Mouse (Mus musculus): ENCODE data around the gene Olfr1475.
"Not testable (repeated sequence)": the region's sequence is repeated elsewhere in the genome, so short reads cannot be mapped to it uniquely, and the experiment has no call there.

Olfr1475 gene

GRCm38 (mm10) chr19:13480096-13480495 is at the start of gene Olfr1475:
Gene Olfr1475, minus strand, starts transcription at chr19:13480196.
- no peak for DNase-seq

GRCm38 (mm10) chr19:13527613-13528012 is 47.6 kb upstream of the Olfr1475 start, which contains the start of gene Olfr1480:
Gene Olfr1480, plus strand, starts transcription at chr19:13527913.
- DNase-seq: no peak

- DNase-seq: no peak
Measured at GRCm38 (mm10) chr19:13500246-13500645, 20.2 kb upstream of the Olfr1475 start, which contains the start of gene Olfr1477. Gene Olfr1477, plus strand, starts transcription at chr19:13500546.

DNA sequence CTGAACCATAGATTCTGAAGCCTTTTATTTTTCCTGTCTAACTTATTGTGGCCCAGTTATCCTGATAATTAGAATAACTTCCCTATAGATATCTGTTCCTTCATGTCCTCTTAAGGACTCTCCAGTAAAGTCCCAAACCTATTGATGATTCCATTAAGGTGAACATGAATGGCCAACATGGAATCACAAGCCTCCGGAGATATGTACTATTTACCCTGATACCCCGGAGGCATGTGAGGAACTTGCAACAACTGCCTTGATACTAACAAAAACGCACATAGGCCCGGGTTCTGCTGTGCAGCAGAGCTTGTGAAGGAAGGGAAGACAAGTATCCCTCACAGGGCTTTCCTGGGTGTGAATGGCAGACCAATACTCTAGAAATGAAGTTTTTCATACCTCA is 10.7 kb downstream of the Olfr1475 start, which contains the start of gene Olfr1474:
Gene Olfr1474, plus strand, starts transcription at position 301 of the 400 bp plus-strand sequence.
- not testable (repeated sequence) for DNase-seq

- no peak for DNase-seq
Measured at GRCm38 (mm10) chr19:13455986-13456385, 24.0 kb downstream of the Olfr1475 start, which contains the start of gene Olfr1472. Gene Olfr1472, minus strand, starts transcription at chr19:13456086.

DNA sequence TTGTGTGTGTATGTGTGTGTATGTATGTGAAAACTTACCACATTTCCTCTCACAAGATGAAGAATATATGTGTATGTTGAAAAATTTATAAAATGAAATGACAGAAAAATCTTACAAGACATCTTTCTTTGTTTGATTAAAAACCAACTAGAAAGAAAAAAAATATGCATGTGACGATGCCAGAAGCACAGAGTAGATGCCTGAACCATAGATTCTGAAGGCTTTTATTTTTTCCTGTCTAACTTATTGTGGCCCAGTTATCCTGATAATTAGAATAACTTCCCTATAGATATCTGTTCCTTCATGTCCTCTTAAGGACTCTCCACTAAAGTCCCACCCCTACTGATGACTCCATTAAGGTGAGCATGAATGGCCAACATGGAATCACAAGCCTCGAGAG is 36.9 kb downstream of the Olfr1475 start, which contains the start of gene Olfr1471:
Gene Olfr1471, plus strand, starts transcription at position 301 of the 400 bp plus-strand sequence.
- DNase-seq: not testable (repeated sequence)

Measured in embryo, embryonic 11 days (tissue).